Mouse (Mus musculus) heart, postnatal 0 days (tissue): ENCODE data around the gene Sos2.

Experiments used
- CTCF ChIP-seq: IDR thresholded peaks from 2 replicates; pipeline ENCODE4 v1.5.1; 2016; ENCODE audit warnings: antibody characterized with exemption, control low read depth, low read depth
- EP300 ChIP-seq: IDR thresholded peaks from 2 replicates; pipeline ENCODE4 v1.6.1; 2016; ENCODE audit warnings: antibody characterized with exemption, low read depth

- TF ChIP-seq CTCF (no peak), EP300 (no peak)
Measured at GRCm38 (mm10) chr12:69724711-69725460, 43.2 kb upstream of the Sos2 start, which contains the start of the genes L2hgdh and Atp5s.
